Mouse (Mus musculus) spleen, postnatal 14 days (tissue): ENCODE measurements at regions not wholly inside any gene's neighbourhood (a gene's known extent, or its start where the extent isn't known, plus 50 kb on each side); places are given as distances from the start of the nearest gene placed in this dataset.

ENCODE experiments used
- DNase-seq, 2 experiments: peaks; one replicate each; pipeline ENCODE4 v3.0.0; 2021 to 2022; ENCODE audit warnings: low spot score in 2 of 2

GRCm38 (mm10) chrX:152918212-152918611 lies 88.1 kb upstream of the Usp51 start:
- peak; percentile 9 to 38 for DNase-seq

GRCm38 (mm10) chrX:152926991-152927390 lies 79.3 kb upstream of the Usp51 start:
- no peak for DNase-seq

- no peak for DNase-seq
Measured at GRCm38 (mm10) chrX:152946201-152946600, 60.1 kb upstream of the Usp51 start.
